Mouse (Mus musculus) stomach, postnatal 0 days (tissue): ENCODE measurements around the gene Tubb5.

Source experiments
- CTCF ChIP-seq: IDR thresholded peaks from 2 replicates; pipeline ENCODE4 v1.5.1; 2016; ENCODE audit warnings: antibody characterized with exemption, low read depth, mild to moderate bottlenecking, moderate library complexity
- EP300 ChIP-seq: optimal IDR thresholded peaks from 2 replicates; pipeline ENCODE3; 2016; ENCODE audit warnings: antibody characterized with exemption

GRCm38 (mm10) chr17:35788025-35788424 is 50.1 kb downstream of the Tubb5 start:
- TF ChIP-seq EP300: no peak
- TF ChIP-seq CTCF: no peak
